Mouse (Mus musculus): ENCODE data around the gene Pdlim5.

- TF ChIP-seq CHD2 (IDR thresholded peaks at IDR 0.05; ENCODE audit: low read depth, low read length) = no peak
- TF ChIP-seq ZC3H11A (IDR thresholded peaks at IDR 0.05; ENCODE audit: borderline replicate concordance, low read depth, low read length) = no peak
- no peak for TF ChIP-seq MAFK (IDR thresholded peaks at IDR 0.05; ENCODE audit: insufficient read depth, low read depth, low read length)
- no peak for TF ChIP-seq ZNF384 (IDR thresholded peaks at IDR 0.05; ENCODE audit: low read depth, low read length)
These were observed 166.8 kb downstream of the Pdlim5 start for GRCm38 (mm10) chr3:142228665-142229064.
